Mouse (Mus musculus): Measurements from ENCODE around the gene Flvcr2. TPM values are rescaled to one million over a fixed set of nuclear protein-coding genes. Genes with fewer than 3 reads are reported as not detected.

Gene Flvcr2
- polyA plus RNA-seq, 1 experiment: 3.4 TPM

- WGBS: 25% methylated on average over 21 of the region's 21 CpGs
- Histone ChIP-seq H3K27ac (ENCODE audit: insufficient read depth, low read length) (no peak overlapping the region), H3K4me1 (ENCODE audit: control insufficient read depth, insufficient read depth, low read length) (no peaks in the 10 kb centered on the region), H3K27me3 (ENCODE audit: control insufficient read depth, insufficient read depth, low read length) (no peaks in the 10 kb centered on the region), H3K4me3 (replicated peaks; ENCODE audit: insufficient read depth, low read depth, low read length) (peak overlapping the region; percentile 41)
- no peak for DNase-seq
- TF ChIP-seq CTCF (IDR thresholded peaks at IDR 0.05; ENCODE audit: borderline replicate concordance, insufficient read depth, low read depth, low read length): no peak
- no peak for TF ChIP-seq POLR2A (IDR thresholded peaks at IDR 0.05; ENCODE audit: borderline replicate concordance, insufficient read depth, low read length)
Observed at GRCm38 (mm10) chr12:85746696-85747219, 419 bp downstream of the Flvcr2 start.

GRCm38 (mm10) chr12:85747343-85747742, 1.0 kb downstream of the Flvcr2 start:
- Histone ChIP-seq H3K4me1 (ENCODE audit: control insufficient read depth, insufficient read depth, low read length) (no peaks in the 10 kb centered on the region), H3K27me3 (ENCODE audit: control insufficient read depth, insufficient read depth, low read length) (no peaks in the 10 kb centered on the region), H3K27ac (ENCODE audit: insufficient read depth, low read length) (no peak overlapping the region), H3K4me3 (replicated peaks; ENCODE audit: insufficient read depth, low read depth, low read length) (no peak overlapping the region)
- DNase-seq: no peak
- no peak for TF ChIP-seq CTCF (IDR thresholded peaks at IDR 0.05; ENCODE audit: borderline replicate concordance, insufficient read depth, low read depth, low read length)
- no peak for TF ChIP-seq POLR2A (IDR thresholded peaks at IDR 0.05; ENCODE audit: borderline replicate concordance, insufficient read depth, low read length)
- WGBS: 91% methylated on average over 10 of the region's 10 CpGs

- 83% methylated on average over 9 of the region's 9 CpGs for WGBS
- TF ChIP-seq CTCF (IDR thresholded peaks at IDR 0.05; ENCODE audit: borderline replicate concordance, insufficient read depth, low read depth, low read length) (no peak), POLR2A (IDR thresholded peaks at IDR 0.05; ENCODE audit: borderline replicate concordance, insufficient read depth, low read length) (no peak)
- H3K4me3 ChIP-seq (replicated peaks; ENCODE audit: insufficient read depth, low read depth, low read length): no peak overlapping the region
- no peak for DNase-seq
- H3K4me1 ChIP-seq (ENCODE audit: control insufficient read depth, insufficient read depth, low read length): no peaks in the 10 kb centered on the region
- no peak overlapping the region for H3K27ac ChIP-seq (ENCODE audit: insufficient read depth, low read length)
- H3K27me3 ChIP-seq (ENCODE audit: control insufficient read depth, insufficient read depth, low read length): no peaks in the 10 kb centered on the region
Observed at GRCm38 (mm10) chr12:85749861-85750260, 3.5 kb downstream of the Flvcr2 start.

GRCm38 (mm10) chr12:85752116-85752515, 5.8 kb downstream of the Flvcr2 start:
- TF ChIP-seq CTCF (IDR thresholded peaks at IDR 0.05; ENCODE audit: borderline replicate concordance, insufficient read depth, low read depth, low read length) (no peak), POLR2A (IDR thresholded peaks at IDR 0.05; ENCODE audit: borderline replicate concordance, insufficient read depth, low read length) (no peak)
- WGBS: 89% methylated on average over 6 of the region's 6 CpGs
- Histone ChIP-seq H3K27ac (ENCODE audit: insufficient read depth, low read length) (no peak overlapping the region), H3K27me3 (ENCODE audit: control insufficient read depth, insufficient read depth, low read length) (no peaks in the 10 kb centered on the region), H3K4me3 (replicated peaks; ENCODE audit: insufficient read depth, low read depth, low read length) (no peak overlapping the region), H3K4me1 (ENCODE audit: control insufficient read depth, insufficient read depth, low read length) (no peaks in the 10 kb centered on the region)
- no peak for DNase-seq

GRCm38 (mm10) chr12:85753223-85753622, 6.9 kb downstream of the Flvcr2 start:
- 80% methylated on average over 2 of the region's 2 CpGs for WGBS
- H3K27ac ChIP-seq (ENCODE audit: insufficient read depth, low read length): no peak overlapping the region
- no peak overlapping the region for H3K4me3 ChIP-seq (replicated peaks; ENCODE audit: insufficient read depth, low read depth, low read length)
- no peak for DNase-seq
- no peaks in the 10 kb centered on the region for H3K4me1 ChIP-seq (ENCODE audit: control insufficient read depth, insufficient read depth, low read length)
- TF ChIP-seq CTCF (IDR thresholded peaks at IDR 0.05; ENCODE audit: borderline replicate concordance, insufficient read depth, low read depth, low read length): no peak
- H3K27me3 ChIP-seq (ENCODE audit: control insufficient read depth, insufficient read depth, low read length): no peaks in the 10 kb centered on the region

- WGBS: 82% methylated on average over 5 of the region's 5 CpGs
- TF ChIP-seq POLR2A (IDR thresholded peaks at IDR 0.05; ENCODE audit: borderline replicate concordance, insufficient read depth, low read length): no peak
- TF ChIP-seq CTCF (IDR thresholded peaks at IDR 0.05; ENCODE audit: borderline replicate concordance, insufficient read depth, low read depth, low read length): no peak
Observed at GRCm38 (mm10) chr12:85754611-85755265, 8.4 kb downstream of the Flvcr2 start.

GRCm38 (mm10) chr12:85756455-85756854, 10.1 kb downstream of the Flvcr2 start:
- no peaks in the 10 kb centered on the region for H3K4me1 ChIP-seq (ENCODE audit: control insufficient read depth, insufficient read depth, low read length)
- no peak overlapping the region for H3K4me3 ChIP-seq (replicated peaks; ENCODE audit: insufficient read depth, low read depth, low read length)
- 71% methylated on average over 3 of the region's 3 CpGs for WGBS
- TF ChIP-seq CTCF (IDR thresholded peaks at IDR 0.05; ENCODE audit: borderline replicate concordance, insufficient read depth, low read depth, low read length): no peak
- no peak for TF ChIP-seq POLR2A (IDR thresholded peaks at IDR 0.05; ENCODE audit: borderline replicate concordance, insufficient read depth, low read length)
- H3K27ac ChIP-seq (ENCODE audit: insufficient read depth, low read length): no peak overlapping the region
- no peak for DNase-seq
- no peaks in the 10 kb centered on the region for H3K27me3 ChIP-seq (ENCODE audit: control insufficient read depth, insufficient read depth, low read length)

More at GRCm38 (mm10) chr12:85754611-85755265, 8.4 kb downstream of the Flvcr2 start:
- Histone ChIP-seq H3K4me1 (ENCODE audit: control insufficient read depth, insufficient read depth, low read length) (no peaks in the 10 kb centered on the region), H3K27me3 (ENCODE audit: control insufficient read depth, insufficient read depth, low read length) (no peaks in the 10 kb centered on the region), H3K27ac (ENCODE audit: insufficient read depth, low read length) (no peak overlapping the region), H3K4me3 (replicated peaks; ENCODE audit: insufficient read depth, low read depth, low read length) (no peak overlapping the region)
- DNase-seq: no peak

- no peak overlapping the region for H3K4me3 ChIP-seq (replicated peaks; ENCODE audit: insufficient read depth, low read depth, low read length)
- H3K27ac ChIP-seq (ENCODE audit: insufficient read depth, low read length): no peak overlapping the region
- no peaks in the 10 kb centered on the region for H3K4me1 ChIP-seq (ENCODE audit: control insufficient read depth, insufficient read depth, low read length)
- TF ChIP-seq POLR2A (IDR thresholded peaks at IDR 0.05; ENCODE audit: borderline replicate concordance, insufficient read depth, low read length): no peak
- TF ChIP-seq CTCF (IDR thresholded peaks at IDR 0.05; ENCODE audit: borderline replicate concordance, insufficient read depth, low read depth, low read length): no peak
- 69% methylated on average over 3 of the region's 3 CpGs for WGBS
- H3K27me3 ChIP-seq (ENCODE audit: control insufficient read depth, insufficient read depth, low read length): no peaks in the 10 kb centered on the region
- DNase-seq: no peak
Observed at GRCm38 (mm10) chr12:85757074-85757473, 10.7 kb downstream of the Flvcr2 start.
